Mouse (Mus musculus): ENCODE results near the gene Zfyve19. TPM values are rescaled to one million over a fixed set of nuclear protein-coding genes. Genes with fewer than 3 reads are reported as not detected.

The Zfyve19 gene
- polyA plus RNA-seq, 1 experiment from 2014 or later: 36.8 TPM

DNA sequence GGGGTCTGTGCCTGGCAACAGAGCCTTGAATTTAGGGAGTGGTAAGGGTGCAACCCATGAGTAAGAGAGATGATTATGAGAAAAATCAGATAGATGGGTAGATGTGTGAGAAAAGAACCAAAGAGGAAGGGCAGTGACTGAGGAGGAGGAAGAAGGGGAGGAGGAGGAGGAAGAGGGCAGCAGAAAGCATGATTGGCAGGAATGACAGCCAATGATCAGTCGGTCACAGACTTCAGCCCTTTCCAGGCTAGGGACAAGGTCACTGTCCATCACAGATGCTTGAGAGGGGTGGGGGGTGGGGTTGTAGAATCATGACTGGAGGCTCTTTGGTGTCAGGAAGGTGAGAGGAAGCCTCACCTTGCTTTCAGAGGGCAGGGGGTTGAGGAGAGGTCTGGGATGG lies 52.1 kb downstream of the Zfyve19 start:
- Histone ChIP-seq H3K27me3 (ENCODE audit: control insufficient read depth, insufficient read depth, low read length) (peaks cover 2% of the 10 kb centered on the region), H3K27ac (ENCODE audit: low read length) (no peak overlapping the region)

DNA sequence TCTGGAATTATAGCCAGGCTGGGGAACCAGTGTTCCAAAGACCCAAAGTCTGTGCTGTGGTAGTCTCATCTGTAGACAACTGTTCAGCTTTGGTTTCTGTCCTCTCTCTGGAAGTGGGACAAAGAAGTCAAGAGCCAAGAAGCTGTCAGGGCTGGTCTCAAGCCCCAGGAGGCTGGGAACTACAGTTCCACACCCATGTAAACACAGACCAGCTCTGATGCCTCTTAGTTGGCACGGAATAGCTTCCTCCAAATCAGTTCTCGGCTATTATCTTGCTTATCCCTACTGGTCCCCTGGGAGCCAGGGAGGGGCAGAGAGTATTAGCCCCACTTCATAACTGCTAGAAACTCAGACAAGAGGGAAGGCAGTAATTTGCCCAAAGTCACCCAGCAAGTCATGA lies 52.9 kb downstream of the Zfyve19 start:
- WGBS: 13% methylated on average over 2 of the region's 2 CpGs
- no peak overlapping the region for H3K4me2 ChIP-seq (ENCODE audit: low read depth, low read length)
- H3K27me3 ChIP-seq (ENCODE audit: control insufficient read depth, insufficient read depth, low read length): peaks cover 2% of the 10 kb centered on the region; the same call in 1 of the 2 replicates
- no peak overlapping the region for H3K9ac ChIP-seq (ENCODE audit: low read length)
- H3K4me1 ChIP-seq (ENCODE audit: control insufficient read depth, insufficient read depth, low read length): peaks cover 9% of the 10 kb centered on the region
- H3K9me3 ChIP-seq (replicated peaks; ENCODE audit: control insufficient read depth, low read length): no peaks in the 10 kb centered on the region
- H3K36me3 ChIP-seq (ENCODE audit: control insufficient read depth, insufficient read depth): no peaks in the 10 kb centered on the region
- ATAC-seq (replicated peaks; ENCODE audit: extremely low read depth, insufficient read depth, low FRiP score): no peak
- no peak overlapping the region for H3K27ac ChIP-seq (ENCODE audit: low read length)
- H3K4me3 ChIP-seq (ENCODE audit: low read length): no peak overlapping the region

More for the DNA sequence above, 52.1 kb downstream of the Zfyve19 start:
- H3K9me3 ChIP-seq (replicated peaks; ENCODE audit: control insufficient read depth, low read length): no peaks in the 10 kb centered on the region
- H3K4me1 ChIP-seq (ENCODE audit: control insufficient read depth, insufficient read depth, low read length): peaks cover 9% of the 10 kb centered on the region
- H3K4me3 ChIP-seq (ENCODE audit: low read length): no peak overlapping the region
- WGBS: 71% methylated on average over 1 of the region's 1 CpGs
- H3K36me3 ChIP-seq (ENCODE audit: control insufficient read depth, insufficient read depth): no peaks in the 10 kb centered on the region
- ATAC-seq (replicated peaks; ENCODE audit: extremely low read depth, insufficient read depth, low FRiP score): no peak
- no peak overlapping the region for H3K9ac ChIP-seq (ENCODE audit: low read length)
- no peak overlapping the region for H3K4me2 ChIP-seq (ENCODE audit: low read depth, low read length)

DNA sequence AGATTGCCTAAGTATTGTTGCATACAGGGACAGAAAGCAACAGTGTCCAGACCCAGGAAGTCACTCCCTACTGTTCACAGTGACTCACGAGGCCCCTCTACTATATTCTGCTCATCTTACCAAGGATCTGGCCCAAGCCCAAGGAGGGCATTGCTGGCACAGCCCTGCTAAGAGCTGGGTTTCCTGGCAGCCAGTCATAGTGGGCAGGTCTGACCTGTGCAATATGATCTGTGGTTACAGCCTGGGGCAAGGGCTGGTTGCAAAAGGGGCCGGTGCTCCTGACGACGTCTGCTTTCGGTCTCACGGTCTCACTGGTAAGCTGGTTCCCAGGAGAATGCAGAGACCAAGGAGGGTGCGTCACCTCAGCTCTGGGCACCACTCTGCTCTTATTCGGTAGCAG lies 54.6 kb downstream of the Zfyve19 start:
- Histone ChIP-seq H3K36me3 (ENCODE audit: control insufficient read depth, insufficient read depth) (no peaks in the 10 kb centered on the region), H3K9ac (ENCODE audit: low read length) (no peak overlapping the region), H3K4me1 (ENCODE audit: control insufficient read depth, insufficient read depth, low read length) (peaks cover 9% of the 10 kb centered on the region), H3K27me3 (ENCODE audit: control insufficient read depth, insufficient read depth, low read length) (peaks cover 2% of the 10 kb centered on the region; the same call in 1 of the 2 replicates), H3K27ac (ENCODE audit: low read length) (no peak overlapping the region), H3K4me2 (ENCODE audit: low read depth, low read length) (peak overlapping the region; percentile 48), H3K4me3 (ENCODE audit: low read length) (no peak overlapping the region), H3K9me3 (replicated peaks; ENCODE audit: control insufficient read depth, low read length) (no peaks in the 10 kb centered on the region)
- whole genome bisulfite sequencing: 24% methylated on average over 8 of the region's 8 CpGs
- peak; percentile 67; the same call in 1 of the 2 replicates for ATAC-seq (replicated peaks; ENCODE audit: extremely low read depth, insufficient read depth, low FRiP score)

DNA sequence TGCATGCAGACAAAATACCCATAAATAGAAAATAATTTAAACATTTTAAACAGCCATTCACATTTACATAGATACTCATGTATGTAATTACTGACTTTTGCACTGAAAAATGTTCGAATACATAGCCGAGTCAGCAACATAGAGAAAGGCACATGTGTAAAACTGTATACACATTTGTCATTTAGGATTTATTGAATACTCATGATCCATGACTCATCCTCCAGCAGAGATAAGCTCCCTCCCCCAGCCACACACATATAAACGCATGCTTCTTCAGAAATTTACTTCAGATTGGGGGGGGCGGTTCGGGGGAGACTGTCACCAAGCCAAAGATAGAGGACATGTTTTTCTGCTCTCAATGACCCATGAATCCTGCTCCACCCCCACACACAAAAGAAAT lies 55.4 kb downstream of the Zfyve19 start:
- Histone ChIP-seq H3K4me2 (ENCODE audit: low read depth, low read length) (no peak overlapping the region), H3K9me3 (replicated peaks; ENCODE audit: control insufficient read depth, low read length) (no peaks in the 10 kb centered on the region), H3K27me3 (ENCODE audit: control insufficient read depth, insufficient read depth, low read length) (peaks cover 2% of the 10 kb centered on the region; the same call in 1 of the 2 replicates), H3K36me3 (ENCODE audit: control insufficient read depth, insufficient read depth) (no peaks in the 10 kb centered on the region), H3K4me3 (ENCODE audit: low read length) (no peak overlapping the region), H3K27ac (ENCODE audit: low read length) (no peak overlapping the region), H3K4me1 (ENCODE audit: control insufficient read depth, insufficient read depth, low read length) (peaks cover 9% of the 10 kb centered on the region), H3K9ac (ENCODE audit: low read length) (no peak overlapping the region)
- ATAC-seq (replicated peaks; ENCODE audit: extremely low read depth, insufficient read depth, low FRiP score): no peak
- 67% methylated on average over 5 of the region's 5 CpGs for WGBS

Other genes starting within 250 kb of the Zfyve19 start
- 18.6 and 19.6 TPM in 2 replicates for gene Ccdc32, start 179.2 kb upstream of the Zfyve19 start, polyA plus RNA-seq (2015; fragmentation: Nextera tagmentation; extraction: Ambion mirVana)
- gene Rpusd2, start 173.8 kb upstream of the Zfyve19 start, polyA plus RNA-seq (2015; fragmentation: Nextera tagmentation; extraction: Ambion mirVana): 3.6 and 5.3 TPM in 2 replicates
- gene Knl1, start 161.5 kb upstream of the Zfyve19 start, polyA plus RNA-seq (2015; fragmentation: Nextera tagmentation; extraction: Ambion mirVana): 34.2 and 39.5 TPM in 2 replicates
- 26.5 and 34.6 TPM in 2 replicates for gene Rad51, start 95.8 kb upstream of the Zfyve19 start, polyA plus RNA-seq (2015; fragmentation: Nextera tagmentation; extraction: Ambion mirVana)
- gene Rmdn3, start 51.6 kb upstream of the Zfyve19 start, polyA plus RNA-seq (2015; fragmentation: Nextera tagmentation; extraction: Ambion mirVana): 27.0 and 28.4 TPM in 2 replicates
- gene Gchfr, start 40.8 kb upstream of the Zfyve19 start, polyA plus RNA-seq (2015; fragmentation: Nextera tagmentation; extraction: Ambion mirVana): 5.5 and 6.9 TPM in 2 replicates
- 0.35 and 0.46 TPM in 2 replicates for gene Gm14137, start 34.1 kb upstream of the Zfyve19 start, polyA plus RNA-seq (2015; fragmentation: Nextera tagmentation; extraction: Ambion mirVana)
- 10.5 and 11.2 TPM in 2 replicates for gene Dnajc17, start 178 bp downstream of the Zfyve19 start, polyA plus RNA-seq (2015; fragmentation: Nextera tagmentation; extraction: Ambion mirVana)
- 0.18 and 0.26 TPM in 2 replicates for gene Ppp1r14d, start 21.3 kb downstream of the Zfyve19 start, polyA plus RNA-seq (2015; fragmentation: Nextera tagmentation; extraction: Ambion mirVana)
- gene Spint1, start 28.7 kb downstream of the Zfyve19 start, polyA plus RNA-seq (2015; fragmentation: Nextera tagmentation; extraction: Ambion mirVana): 3.7 and 5.1 TPM in 2 replicates
- 1.0 and 1.3 TPM in 2 replicates for gene Rhov, start 62.7 kb downstream of the Zfyve19 start, polyA plus RNA-seq (2015; fragmentation: Nextera tagmentation; extraction: Ambion mirVana)
- 13.3 and 13.6 TPM in 2 replicates for gene Vps18, start 80.1 kb downstream of the Zfyve19 start, polyA plus RNA-seq (2015; fragmentation: Nextera tagmentation; extraction: Ambion mirVana)
- 14.1 TPM in 2 replicates for gene Dll4, start 117.2 kb downstream of the Zfyve19 start, polyA plus RNA-seq (2015; fragmentation: Nextera tagmentation; extraction: Ambion mirVana)
- gene Chac1, start 142.6 kb downstream of the Zfyve19 start, polyA plus RNA-seq (2015; fragmentation: Nextera tagmentation; extraction: Ambion mirVana): 0.42 and 0.50 TPM in 2 replicates

All from heart, embryonic 16.5 days (tissue).